Mouse (Mus musculus): ENCODE measurements around the gene Fam181a. TPM values are rescaled to one million over a fixed set of nuclear protein-coding genes. Genes with fewer than 3 reads are reported as not detected.

Gene Fam181a
- total RNA-seq, 2 experiments from 2014 or later = not detected

DNA sequence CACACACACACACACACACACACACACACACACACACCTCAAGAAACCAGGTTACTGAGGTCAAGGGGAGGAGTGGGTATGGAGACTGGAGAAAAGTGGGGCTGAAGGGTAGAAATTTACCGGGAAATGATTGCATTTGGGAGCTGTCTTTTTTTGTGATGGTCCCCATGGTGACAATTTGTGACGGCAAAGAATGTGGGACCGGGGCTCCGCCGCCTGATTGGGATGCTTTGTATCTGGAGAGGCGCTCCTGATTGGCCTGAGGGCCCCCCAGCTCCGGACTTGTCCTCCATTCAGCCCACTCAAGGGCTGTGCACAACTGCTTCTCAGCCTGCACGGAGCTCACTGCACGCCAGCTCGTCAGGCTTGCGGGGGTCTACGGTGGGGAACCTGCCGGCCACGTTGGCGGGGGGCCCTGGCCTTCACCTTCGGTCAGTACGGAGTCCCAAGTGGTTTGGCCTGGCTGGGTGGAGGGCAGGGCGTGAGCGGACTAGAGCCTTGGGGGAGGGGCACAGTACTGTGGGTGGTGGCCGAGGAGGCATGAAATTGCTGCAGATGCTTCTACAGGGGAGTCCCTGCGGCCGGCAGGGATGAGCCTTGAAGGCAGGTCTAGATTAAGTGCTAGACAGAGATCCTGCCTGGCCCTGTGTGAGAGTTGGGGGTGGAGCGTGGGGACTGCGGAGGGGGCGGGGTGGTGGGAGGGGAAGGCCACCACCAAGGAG, 4.0 kb downstream of the Fam181a start:
- DNase-seq = peak; percentile 35

GRCm38 (mm10) chr12:103315831-103316545, 5.2 kb downstream of the Fam181a start:
- no peak for DNase-seq

- peak; percentile 70 for DNase-seq
Observed at GRCm38 (mm10) chr12:103322801-103323200, 12.0 kb downstream of the Fam181a start.

GRCm38 (mm10) chr12:103325156-103325857, 14.5 kb downstream of the Fam181a start:
- peak; percentile 93 for DNase-seq

DNA sequence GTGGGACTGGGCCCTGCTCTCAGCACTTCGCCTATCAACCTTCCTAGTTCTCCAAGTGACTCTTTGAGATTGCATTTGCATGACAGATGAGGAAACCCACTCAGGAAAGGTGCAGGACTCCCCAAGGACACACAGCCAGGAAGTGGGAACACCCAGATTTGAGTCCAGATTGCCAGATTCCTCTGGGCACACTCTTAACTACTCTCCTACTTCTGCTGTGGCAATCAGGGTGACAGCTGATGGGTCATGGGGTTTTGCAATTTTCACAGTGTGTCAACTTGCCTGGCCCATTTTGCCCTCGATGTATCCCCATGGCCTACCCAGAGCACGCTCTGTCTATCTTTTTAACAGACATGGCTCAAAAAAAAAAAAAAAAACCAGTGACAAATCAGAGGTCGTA, 15.8 kb downstream of the Fam181a start:
- DNase-seq = no peak

DNA sequence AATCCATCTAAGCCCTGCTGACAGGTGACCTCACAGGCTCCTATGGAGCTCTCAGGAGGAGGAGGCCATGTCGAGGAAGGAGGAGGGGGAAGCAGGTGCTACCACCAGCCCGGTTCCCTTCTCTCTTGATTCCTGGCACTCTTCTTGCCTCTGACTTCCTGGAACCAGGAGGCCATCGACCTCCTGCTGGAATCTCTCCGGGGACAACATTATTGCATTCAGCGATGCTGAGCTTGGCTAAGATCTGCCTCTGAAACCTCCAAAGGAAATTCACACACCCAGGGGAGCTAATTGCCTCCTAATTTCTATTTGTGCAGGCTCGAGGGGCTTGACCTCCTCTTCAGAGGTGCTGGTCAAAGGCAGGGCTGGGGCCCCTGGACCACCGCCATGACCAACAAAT, 16.3 kb downstream of the Fam181a start:
- DNase-seq = no peak

DNA sequence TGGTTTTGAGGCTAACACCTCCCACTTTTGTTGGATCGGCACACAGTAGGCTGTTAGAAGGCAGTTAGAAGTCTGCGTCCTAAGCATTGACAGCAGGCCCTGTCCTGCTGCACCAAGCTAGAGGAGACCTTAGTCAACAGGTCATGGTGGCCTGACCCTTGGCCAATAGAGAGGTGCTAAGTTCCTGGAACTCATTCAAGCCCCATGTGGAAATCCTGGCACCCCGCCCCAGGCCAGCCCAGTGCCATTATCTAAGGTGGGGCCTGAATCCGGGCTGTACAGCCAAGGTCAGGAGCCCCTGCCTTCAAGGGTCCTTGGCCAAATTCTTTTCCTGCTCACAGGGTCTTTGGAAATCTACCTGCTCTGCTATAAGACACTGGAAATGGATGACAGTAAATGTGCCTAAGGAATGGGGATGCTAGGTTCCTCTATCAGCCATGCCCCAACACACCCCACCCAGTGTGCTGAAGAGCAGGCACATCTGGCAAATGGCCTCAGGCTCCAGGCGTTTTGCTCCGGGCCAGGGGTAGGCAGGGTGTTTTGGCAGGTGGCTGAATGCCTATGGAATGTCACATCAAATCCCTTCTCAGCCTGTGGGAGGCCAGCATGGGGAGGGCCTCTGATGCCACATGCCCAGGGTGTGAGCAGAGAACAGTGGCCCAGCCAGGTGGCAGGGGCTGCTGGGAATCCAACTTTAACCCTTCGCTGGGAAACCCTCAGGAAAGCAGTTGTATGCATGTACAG, 17.8 kb downstream of the Fam181a start:
- peak; percentile 71 for DNase-seq

GRCm38 (mm10) chr12:103331491-103331890, 20.7 kb downstream of the Fam181a start:
- DNase-seq = no peak

GRCm38 (mm10) chr12:103332879-103333278, 22.1 kb downstream of the Fam181a start:
- no peak for DNase-seq

DNA sequence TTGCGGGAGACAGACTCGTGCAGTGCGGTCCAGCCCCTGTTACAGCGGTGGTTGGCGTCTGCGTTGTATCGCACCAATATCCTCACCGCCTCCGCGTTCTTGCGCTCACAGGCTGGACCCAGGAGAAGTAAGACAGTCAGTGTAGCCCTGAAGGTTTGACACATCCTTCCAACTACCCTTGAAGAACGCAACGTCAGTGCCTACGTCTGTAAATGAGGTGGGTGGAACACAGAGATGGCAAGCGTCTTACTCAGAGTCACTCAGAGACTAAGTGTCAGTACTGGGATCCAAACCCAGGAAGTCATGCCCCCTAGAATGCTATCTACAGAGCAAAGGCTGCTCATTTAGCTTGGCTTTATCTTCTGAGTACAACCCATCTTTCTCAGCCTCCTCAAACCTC, 22.7 kb downstream of the Fam181a start:
- DNase-seq = no peak

DNA sequence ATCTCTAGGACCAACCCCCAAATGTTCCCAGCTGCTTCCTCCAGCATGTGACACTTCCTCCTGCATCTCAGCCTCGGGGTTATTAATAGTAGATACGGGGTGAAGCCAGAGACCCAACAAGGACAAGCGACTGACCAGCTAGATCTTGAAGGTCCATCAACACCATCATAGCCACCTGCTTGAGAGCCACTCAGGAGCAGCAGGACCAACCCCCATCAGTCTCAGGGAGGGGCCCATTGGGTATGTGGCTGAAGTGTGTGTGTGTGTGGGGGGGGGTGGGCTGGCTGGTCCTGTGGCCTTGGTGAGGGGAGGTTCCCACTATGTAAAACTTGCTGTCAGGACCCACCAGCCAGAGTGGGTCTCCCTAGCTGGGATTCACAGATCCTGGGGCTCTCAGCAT, 26.0 kb downstream of the Fam181a start:
- no peak for DNase-seq

DNA sequence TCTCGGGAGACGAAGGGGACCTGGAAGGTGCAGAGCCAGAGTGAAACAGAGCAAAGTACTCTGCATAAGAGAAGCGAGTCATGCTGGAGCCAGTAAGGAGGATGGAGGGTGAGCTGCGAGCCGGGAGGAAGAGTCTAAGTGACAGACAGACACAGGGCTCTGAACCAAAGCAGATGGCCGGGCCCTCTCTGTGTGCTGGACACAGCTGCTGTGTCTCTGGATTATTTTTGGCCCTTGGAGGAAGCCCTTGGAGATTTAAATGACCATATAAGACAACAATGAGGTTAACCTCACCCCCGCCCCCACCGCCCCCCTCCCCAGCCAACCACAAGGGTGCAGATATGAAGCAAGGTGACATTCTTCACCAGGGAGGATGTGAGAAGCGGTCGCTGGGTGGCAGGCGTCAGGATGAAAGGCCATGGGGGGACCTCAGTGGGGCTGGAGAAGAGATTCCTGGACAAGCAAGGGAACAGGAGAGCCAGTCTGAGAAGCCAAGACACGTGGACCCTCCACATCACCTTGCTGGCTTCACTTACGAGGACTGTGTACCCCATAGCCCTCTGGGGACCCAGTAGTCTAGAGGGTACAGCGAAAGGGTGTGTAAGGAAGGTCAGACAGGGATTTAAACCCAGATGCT, 27.5 kb downstream of the Fam181a start:
- no peak for DNase-seq

- DNase-seq = no peak
Observed at GRCm38 (mm10) chr12:103341212-103341611, 30.4 kb downstream of the Fam181a start.

- DNase-seq = no peak
Observed at GRCm38 (mm10) chr12:103343456-103343855, 32.7 kb downstream of the Fam181a start.

DNA sequence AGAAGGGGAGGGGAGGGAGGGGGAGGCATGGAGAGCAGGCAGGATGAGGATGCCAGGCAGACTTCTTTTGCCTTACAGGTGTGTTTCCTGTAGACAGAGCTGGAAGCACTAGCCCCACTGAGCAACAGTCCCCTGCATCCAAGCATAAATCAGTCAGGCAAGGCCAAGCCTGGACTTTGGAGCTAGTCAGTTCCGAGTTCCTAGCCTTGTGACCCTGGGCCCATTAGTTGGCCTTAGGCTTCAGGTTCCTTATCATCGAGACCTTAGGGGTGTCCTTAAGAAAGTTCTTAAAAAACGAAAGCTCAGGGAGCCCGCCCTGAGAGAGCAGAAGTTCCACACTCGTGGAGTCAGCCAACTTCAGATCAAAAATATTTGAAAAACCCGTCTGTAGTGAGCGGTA, 34.2 kb downstream of the Fam181a start:
- no peak for DNase-seq

DNA sequence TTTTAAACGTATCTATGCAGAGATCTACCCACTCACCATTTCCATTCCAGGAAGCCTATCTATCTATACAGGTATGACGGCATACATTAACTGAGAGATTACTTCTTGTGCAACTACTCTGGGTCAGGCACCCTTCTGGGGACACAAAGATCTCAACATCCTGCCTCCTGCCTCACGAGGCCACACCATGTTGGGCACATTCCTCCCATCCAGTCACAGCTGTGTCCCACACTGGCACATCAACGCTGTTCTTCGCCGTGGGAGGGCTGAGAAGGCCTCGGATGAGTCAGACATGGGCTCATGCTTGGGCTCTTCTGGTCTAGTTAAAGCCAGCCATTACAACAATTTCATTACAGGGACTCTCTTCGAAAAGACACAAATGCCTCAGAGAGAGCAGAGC, 36.2 kb downstream of the Fam181a start:
- no peak for DNase-seq

- no peak for DNase-seq
Observed at GRCm38 (mm10) chr12:103347406-103347805, 36.6 kb downstream of the Fam181a start.

- DNase-seq = peak; percentile 89
Observed at GRCm38 (mm10) chr12:103348506-103348905, 37.7 kb downstream of the Fam181a start.

GRCm38 (mm10) chr12:103352735-103353134, 42.0 kb downstream of the Fam181a start:
- no peak for DNase-seq

DNA sequence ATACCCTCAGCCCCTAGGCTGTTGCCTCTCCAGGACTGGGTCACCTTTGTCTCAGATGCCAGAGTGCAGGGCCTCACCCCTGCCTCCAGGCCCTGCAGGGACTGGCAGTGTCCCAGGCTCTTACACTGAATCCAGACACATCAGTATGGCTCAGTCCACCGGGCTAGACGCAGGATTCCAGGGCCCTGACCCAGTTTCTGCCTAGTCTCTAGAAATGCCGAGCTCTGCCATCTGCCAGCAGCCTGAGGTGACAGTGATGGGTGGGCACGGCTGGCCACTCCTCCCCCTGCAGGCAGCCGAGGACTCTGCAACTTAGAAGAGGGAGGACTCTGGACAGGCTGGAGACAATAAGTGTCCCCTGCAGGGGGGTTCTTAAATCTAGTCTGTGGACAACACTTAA, 42.8 kb downstream of the Fam181a start:
- DNase-seq = peak; percentile 79

GRCm38 (mm10) chr12:103355746-103356414, 45.1 kb downstream of the Fam181a start, which contains the start of gene Asb2:
Gene Asb2, minus strand, starts transcription at chr12:103356001.
- DNase-seq = no peak
